Mouse (Mus musculus) embryonic facial prominence, embryonic 11.5 days (tissue): Measurements from ENCODE around the gene Numbl. TPM values are rescaled to one million over a fixed set of nuclear protein-coding genes. Genes with fewer than 3 reads are reported as not detected.

Experiments used
- ATAC-seq: fragments of 200-750 bp; cut with Nextera tagmentation; replicated peaks from 2 replicates; pipeline ENCODE4 v1.8.0; 2017; ENCODE audit warnings: low read depth; ENCODE audit not compliant: insufficient number of reproducible peaks, low FRiP score, low TSS enrichment
- DNase-seq: peaks from one replicate; pipeline ENCODE4 v3.0.0-alpha.2; 2015; ENCODE audit warnings: low spot score
- H3K27ac ChIP-seq: fragments of 300-500 bp; sonication (generic); replicated peaks from 2 replicates; pipeline ENCODE4 v1.5.1; 2014; ENCODE audit warnings: mild to moderate bottlenecking, low read depth, low read length, control low read depth
- H3K27me3 ChIP-seq: fragments of 300-500 bp; sonication (generic); 2 replicates; pipeline ENCODE4 v1.6.1; 2014; ENCODE audit warnings: mild to moderate bottlenecking, low read length, moderate library complexity, mixed read lengths; ENCODE audit not compliant: control insufficient read depth, insufficient read depth
- H3K36me3 ChIP-seq: fragments of 300-500 bp; sonication (generic); replicated peaks from 2 replicates; pipeline ENCODE4 v1.6.1; 2014; ENCODE audit warnings: low read depth, mild to moderate bottlenecking, low read length, moderate library complexity, mixed read lengths; ENCODE audit not compliant: control insufficient read depth, insufficient read depth
- H3K4me1 ChIP-seq: fragments of 300-500 bp; sonication (generic); 2 replicates; pipeline ENCODE4 v1.6.1; 2014; ENCODE audit warnings: low read length, mixed read lengths; ENCODE audit not compliant: control insufficient read depth, insufficient read depth
- H3K4me2 ChIP-seq: fragments of 300-500 bp; sonication (generic); 2 replicates; pipeline ENCODE4 v1.6.1; 2014; ENCODE audit warnings: low read depth, mild to moderate bottlenecking, control low read depth, low read length, moderate library complexity
- H3K4me3 ChIP-seq: fragments of 300-500 bp; sonication (generic); 2 replicates; pipeline ENCODE4 v1.5.1; 2014; ENCODE audit warnings: low read depth, low read length, control low read depth
- H3K9ac ChIP-seq: fragments of 300-500 bp; sonication (generic); replicated peaks from 2 replicates; pipeline ENCODE4 v1.6.1; 2014; ENCODE audit warnings: mild to moderate bottlenecking, control low read depth, low read length
- H3K9me3 ChIP-seq: fragments of 300-500 bp; sonication (generic); replicated peaks from 2 replicates; pipeline ENCODE4 v1.6.1; 2016; ENCODE audit warnings: mild to moderate bottlenecking, low read length, inconsistent platforms, mixed read lengths; ENCODE audit not compliant: control insufficient read depth
- WGBS: fragments of 180-500 bp; shearing (Covaris S2); extraction: QIAGEN DNeasy Blood & Tissue Kit; methylation state at CpG from one replicate; pipeline ENCODE4 v1.1.7; 2014; 5-methylcytosine and 5-hydroxymethylcytosine counted together
- polyA plus RNA-seq: library from polyadenylated mRNA; unstranded; fragments of >200 nt; fragmentation: Nextera tagmentation; extraction: Ambion mirVana; gene quantifications from 2 replicates; pipeline ENCODE4 v1.2.1, GENCODE M21; 2014

The Numbl gene
- polyA plus RNA-seq, 1 experiment from 2014 or later, result 9.5 TPM

- Histone ChIP-seq H3K9ac (no peak overlapping the region), H3K4me3 (peak overlapping the region; percentile 19; the same call in 1 of the 2 replicates), H3K36me3 (no peaks in the 10 kb centered on the region), H3K9me3 (peaks cover 1% of the 10 kb centered on the region; the same call in 1 of the 2 replicates), H3K27me3 (peaks cover 11% of the 10 kb centered on the region), H3K27ac (no peak overlapping the region), H3K4me1 (peaks cover 3% of the 10 kb centered on the region), H3K4me2 (peak overlapping the region; percentile 48)
- 9% methylated on average over 28 of the region's 28 CpGs for WGBS
- ATAC-seq (no peak; the same call in 1 of the 2 replicates), DNase-seq (peak; percentile 60)
Measured at GRCm38 (mm10) chr7:27308821-27309549, 50.8 kb downstream of the Numbl start.

DNA sequence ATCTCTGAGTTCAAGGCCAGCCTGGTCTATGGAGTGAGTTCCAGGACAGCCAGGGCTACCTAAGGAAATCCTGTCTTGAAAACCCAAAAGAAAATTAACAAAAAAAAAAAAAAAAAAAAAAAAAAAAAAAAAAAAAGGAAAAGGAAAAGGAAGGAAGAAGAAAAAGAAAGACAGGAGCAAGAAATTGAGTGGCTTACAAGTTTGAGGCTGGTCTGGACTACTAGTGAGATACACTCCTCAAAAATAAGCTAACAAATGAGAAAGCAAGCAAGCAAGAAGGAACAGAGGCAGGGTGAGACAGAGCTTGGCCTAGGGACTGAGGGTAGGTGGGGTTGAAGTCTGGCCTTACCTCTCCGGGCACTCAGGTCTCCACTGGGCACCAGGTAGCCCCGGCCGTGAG lies 51.6 kb downstream of the Numbl start:
- Histone ChIP-seq H3K4me3 (no peak overlapping the region), H3K36me3 (no peaks in the 10 kb centered on the region), H3K4me2 (no peak overlapping the region), H3K4me1 (peaks cover 3% of the 10 kb centered on the region), H3K27me3 (peaks cover 11% of the 10 kb centered on the region), H3K9me3 (peaks cover 4% of the 10 kb centered on the region; the same call in 1 of the 2 replicates), H3K27ac (no peak overlapping the region), H3K9ac (no peak overlapping the region)
- 37% methylated on average over 3 of the region's 3 CpGs for WGBS
- DNase-seq (no peak), ATAC-seq (no peak)

GRCm38 (mm10) chr7:27310306-27310705 lies 52.1 kb downstream of the Numbl start:
- 3% methylated on average over 17 of the region's 17 CpGs for WGBS
- Histone ChIP-seq H3K36me3 (no peaks in the 10 kb centered on the region), H3K9me3 (peaks cover 4% of the 10 kb centered on the region; the same call in 1 of the 2 replicates), H3K4me3 (no peak overlapping the region), H3K27me3 (peaks cover 11% of the 10 kb centered on the region), H3K4me2 (peak overlapping the region; percentile 30; the same call in 1 of the 2 replicates), H3K4me1 (peaks cover 3% of the 10 kb centered on the region), H3K9ac (no peak overlapping the region; the same call in 1 of the 2 replicates), H3K27ac (no peak overlapping the region)
- ATAC-seq, result 0 out of 2 replicates have a peak, but pooled peaks have one; percentile 36
- no peak for DNase-seq

- no peak for ATAC-seq
- Histone ChIP-seq H3K27ac (no peak overlapping the region), H3K4me3 (no peak overlapping the region), H3K9ac (no peak overlapping the region), H3K9me3 (peaks cover 4% of the 10 kb centered on the region; the same call in 1 of the 2 replicates), H3K36me3 (no peaks in the 10 kb centered on the region), H3K4me2 (no peak overlapping the region), H3K27me3 (peaks cover 11% of the 10 kb centered on the region), H3K4me1 (peaks cover 3% of the 10 kb centered on the region)
- DNase-seq, result no peak
- WGBS, result 32% methylated on average over 8 of the region's 8 CpGs
Measured at GRCm38 (mm10) chr7:27310996-27311535, 52.8 kb downstream of the Numbl start.

GRCm38 (mm10) chr7:27311651-27312284 lies 53.5 kb downstream of the Numbl start:
- Histone ChIP-seq H3K9me3 (peaks cover 4% of the 10 kb centered on the region; the same call in 1 of the 2 replicates), H3K4me1 (peaks cover 3% of the 10 kb centered on the region), H3K27me3 (peaks cover 11% of the 10 kb centered on the region), H3K9ac (no peak overlapping the region), H3K36me3 (no peaks in the 10 kb centered on the region), H3K27ac (no peak overlapping the region), H3K4me3 (no peak overlapping the region), H3K4me2 (no peak overlapping the region)
- 88% methylated on average over 12 of the region's 12 CpGs for WGBS
- no peak for DNase-seq
- ATAC-seq, result no peak

DNA sequence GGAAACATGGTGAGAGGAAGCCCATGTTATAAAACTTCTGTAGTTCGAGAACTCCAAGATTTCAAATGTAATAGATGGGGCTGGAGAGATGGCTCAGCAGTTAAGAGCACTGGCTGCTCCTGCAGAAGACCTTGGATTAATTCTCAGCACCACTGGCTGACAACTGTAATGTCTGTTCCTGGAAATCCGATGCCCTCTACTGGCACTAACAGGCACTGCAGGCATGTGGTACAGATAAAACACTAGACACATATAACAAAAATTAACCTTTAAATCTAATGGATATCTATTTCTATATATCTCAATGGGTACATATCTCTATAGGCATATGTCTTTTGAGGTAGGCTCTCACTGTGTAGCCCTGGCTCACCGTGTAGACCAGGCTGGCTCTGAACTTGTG lies 56.2 kb downstream of the Numbl start:
- H3K9ac ChIP-seq, result no peak overlapping the region
- H3K4me3 ChIP-seq, result no peak overlapping the region
- H3K9me3 ChIP-seq, result peaks cover 4% of the 10 kb centered on the region; the same call in 1 of the 2 replicates
- peaks cover 11% of the 10 kb centered on the region for H3K27me3 ChIP-seq
- ATAC-seq (no peak), DNase-seq (no peak)
- H3K27ac ChIP-seq, result no peak overlapping the region
- peaks cover 3% of the 10 kb centered on the region for H3K4me1 ChIP-seq
- H3K4me2 ChIP-seq, result no peak overlapping the region
- WGBS, result 88% methylated on average over 3 of the region's 3 CpGs
- no peaks in the 10 kb centered on the region for H3K36me3 ChIP-seq

DNA sequence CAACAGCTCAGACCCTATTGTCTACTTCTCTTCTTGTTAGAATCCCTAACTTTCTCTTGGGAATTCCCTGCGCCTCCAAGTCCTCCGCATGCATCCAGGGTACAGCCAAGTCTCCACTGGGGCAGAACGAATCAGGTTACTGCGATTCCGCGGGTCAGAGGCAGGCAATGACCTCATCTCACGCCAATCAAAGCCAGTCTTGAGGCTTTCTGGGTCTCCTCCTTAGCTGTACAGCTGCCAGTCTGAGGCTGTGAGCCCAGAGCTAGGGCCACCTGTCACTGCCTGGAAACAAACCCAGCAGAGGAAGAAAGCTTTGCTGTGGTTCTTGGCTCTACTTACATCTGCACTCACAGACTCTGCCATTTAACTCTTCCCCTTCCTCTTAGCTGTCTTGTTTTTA lies 57.7 kb downstream of the Numbl start:
- ATAC-seq (peak; percentile 49; the same call in 1 of the 2 replicates), DNase-seq (peak; percentile 48)
- Histone ChIP-seq H3K36me3 (no peaks in the 10 kb centered on the region), H3K9me3 (peaks cover 4% of the 10 kb centered on the region; the same call in 1 of the 2 replicates), H3K4me3 (no peak overlapping the region), H3K9ac (no peak overlapping the region), H3K4me1 (no peaks in the 10 kb centered on the region), H3K27ac (no peak overlapping the region), H3K27me3 (peaks cover 4% of the 10 kb centered on the region), H3K4me2 (no peak overlapping the region)
- WGBS, result 34% methylated on average over 7 of the region's 7 CpGs
